Mouse (Mus musculus): Measurements from ENCODE around the gene Mpc1.

DNA sequence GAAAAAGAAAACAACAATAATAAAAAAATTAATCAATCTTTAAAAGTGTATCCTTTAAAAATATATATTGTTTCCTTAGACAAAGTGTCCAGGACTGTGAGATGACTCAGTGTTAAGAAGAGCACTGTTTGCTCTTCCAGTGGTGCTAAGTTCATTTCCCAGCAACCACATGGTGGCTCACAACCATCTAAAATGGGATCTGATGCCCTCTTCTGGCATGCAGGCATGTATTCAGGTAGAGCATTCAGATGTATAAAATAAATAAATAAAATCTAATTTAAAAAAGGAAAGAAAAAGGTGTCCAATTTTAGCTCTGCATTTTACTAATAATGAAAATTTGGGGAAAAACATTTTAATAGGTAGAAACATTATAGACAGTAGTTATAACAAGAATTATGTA is 13.1 kb downstream of the Mpc1 start:
- TF ChIP-seq CTCF (IDR thresholded peaks at IDR 0.05) (peak; percentile 37; the same call in 1 of the 2 replicates), EP300 (IDR thresholded peaks at IDR 0.05; ENCODE audit: insufficient read depth, low read depth, low read length) (no peak)
